Mouse (Mus musculus) hindbrain, embryonic 16.5 days (tissue): Measurements from ENCODE around the gene Batf. TPM values are rescaled to one million over a fixed set of nuclear protein-coding genes. Genes with fewer than 3 reads are reported as not detected.
A peak's percentile ranks its signal among the peaks of the same experiment; 100 is the strongest.
"Not testable (repeated sequence)": the region's sequence is repeated elsewhere in the genome, so short reads cannot be mapped to it uniquely, and the experiment has no call there.

Experiments
- ATAC-seq: fragments of 200-750 bp; cut with Nextera tagmentation; 2 replicates; pipeline ENCODE4 v1.8.0; 2017; ENCODE audit warnings: moderate TSS enrichment, moderate library complexity
- H3K27ac ChIP-seq: fragments of 300-500 bp; sonication (generic); 2 replicates; pipeline ENCODE4 v1.5.1; 2014; ENCODE audit warnings: low read depth, mild to moderate bottlenecking, control low read depth, low read length, moderate library complexity
- H3K27me3 ChIP-seq: fragments of 300-500 bp; sonication (generic); replicated peaks from 2 replicates; pipeline ENCODE4 v1.6.1; 2014; ENCODE audit warnings: low read length; ENCODE audit not compliant: control insufficient read depth, insufficient read depth
- H3K36me3 ChIP-seq: fragments of 300-500 bp; sonication (generic); 2 replicates; pipeline ENCODE4 v1.6.1; 2014; ENCODE audit warnings: mild to moderate bottlenecking, low read length, moderate library complexity, mixed read lengths; ENCODE audit not compliant: control insufficient read depth, insufficient read depth
- H3K4me1 ChIP-seq: fragments of 300-500 bp; sonication (generic); 2 replicates; pipeline ENCODE4 v1.6.1; 2014; ENCODE audit warnings: low read depth, low read length; ENCODE audit not compliant: control insufficient read depth, insufficient read depth
- H3K4me2 ChIP-seq: fragments of 300-500 bp; sonication (generic); 2 replicates; pipeline ENCODE4 v1.6.1; 2014; ENCODE audit warnings: mild to moderate bottlenecking, low read length, control low read depth, moderate library complexity
- H3K4me3 ChIP-seq: fragments of 300-500 bp; sonication (generic); 2 replicates; pipeline ENCODE4 v1.5.1; 2014; ENCODE audit warnings: mild to moderate bottlenecking, low read length, control low read depth, moderate library complexity
- H3K9ac ChIP-seq: fragments of 300-500 bp; sonication (generic); 2 replicates; pipeline ENCODE4 v1.6.1; 2014; ENCODE audit warnings: low read depth, mild to moderate bottlenecking, control low read depth, low read length, moderate library complexity
- H3K9me3 ChIP-seq: fragments of 300-500 bp; sonication (generic); 2 replicates; pipeline ENCODE4 v1.6.1; 2014; ENCODE audit warnings: mild to moderate bottlenecking, low read length, moderate library complexity; ENCODE audit not compliant: control insufficient read depth
- WGBS: fragments of 180-500 bp; shearing (Covaris S2); extraction: QIAGEN DNeasy Blood & Tissue Kit; methylation state at CpG from one replicate; pipeline ENCODE4 v1.1.7; 2014; 5-methylcytosine and 5-hydroxymethylcytosine counted together
- polyA plus RNA-seq: library from polyadenylated mRNA; unstranded; fragments of >200 nt; fragmentation: Nextera tagmentation; extraction: Ambion mirVana; gene quantifications from 2 replicates; pipeline ENCODE4 v1.2.1, GENCODE M21; 2015

Batf gene
- polyA plus RNA-seq, 1 experiment from 2014 or later, result 1.2 TPM

DNA sequence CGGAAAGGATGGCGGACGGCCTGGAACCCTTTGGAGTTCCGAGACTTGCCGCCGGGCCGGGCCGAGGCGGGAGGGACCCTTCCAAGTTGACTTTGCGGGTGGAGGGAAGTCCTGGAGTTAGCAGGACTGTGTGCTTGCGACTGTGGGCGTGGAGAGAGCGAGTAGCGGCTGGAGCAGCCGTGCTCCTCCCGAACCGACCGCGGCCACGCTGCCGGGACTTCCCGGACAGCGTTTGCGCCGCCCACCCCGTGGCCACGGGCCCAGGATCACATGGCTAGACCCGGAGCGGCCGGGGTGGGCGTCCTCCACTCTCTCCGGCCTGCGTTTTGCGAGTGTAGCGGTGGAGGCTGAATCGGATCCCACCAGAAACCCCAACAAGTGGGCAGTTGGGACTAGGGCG, 11.7 kb downstream of the Batf start:
- not testable (repeated sequence) for H3K9ac ChIP-seq, H3K27ac ChIP-seq, H3K4me3 ChIP-seq, H3K36me3 ChIP-seq, H3K27me3 ChIP-seq, H3K9me3 ChIP-seq, H3K4me1 ChIP-seq
- H3K4me2 ChIP-seq, result peak overlapping the region; percentile 38
- 29% methylated on average over 9 of the region's 37 CpGs for WGBS
- peak; percentile 89 for ATAC-seq

DNA sequence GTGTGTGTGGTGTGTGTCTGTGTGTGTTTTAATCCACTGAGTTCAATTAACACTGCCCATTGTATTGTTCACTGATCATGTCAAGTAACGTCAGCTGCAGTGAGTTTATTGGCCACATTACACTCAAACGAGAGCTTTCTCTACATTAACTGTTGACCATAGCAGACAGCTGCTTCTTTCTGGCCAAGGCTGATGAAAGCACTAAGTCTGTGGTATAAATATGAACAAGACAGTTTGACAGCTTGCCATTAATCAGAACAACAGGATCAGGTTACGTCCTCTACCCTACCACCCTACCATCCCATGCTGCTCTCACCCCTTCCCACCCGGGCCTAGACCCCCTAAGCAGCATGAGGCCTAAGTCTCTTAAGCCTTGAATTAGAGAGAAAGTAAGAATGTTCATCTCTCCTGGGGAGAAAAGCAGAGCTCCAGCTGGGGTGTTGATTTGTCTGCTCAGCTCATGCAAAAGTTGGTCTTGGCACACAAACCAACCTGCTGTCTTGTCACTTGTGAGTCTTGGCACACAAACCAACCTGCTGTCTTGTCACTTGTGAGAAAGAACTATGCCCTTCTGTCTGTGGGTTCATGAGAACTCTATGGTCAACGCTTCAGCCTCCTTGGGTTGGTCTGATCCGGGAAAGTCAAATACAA, 13.8 kb downstream of the Batf start:
- Histone ChIP-seq H3K9ac (no peak overlapping the region), H3K4me1 (peaks cover 2% of the 10 kb centered on the region), H3K4me3 (no peak overlapping the region), H3K27ac (no peak overlapping the region), H3K27me3 (peaks cover 2% of the 10 kb centered on the region; the same call in 1 of the 2 replicates), H3K9me3 (no peaks in the 10 kb centered on the region), H3K36me3 (no peaks in the 10 kb centered on the region), H3K4me2 (no peak overlapping the region)
- 55% methylated on average over 6 of the region's 6 CpGs for WGBS
- ATAC-seq, result peak; percentile 32; the same call in 1 of the 2 replicates

GRCm38 (mm10) chr12:85700842-85701223, 14.4 kb downstream of the Batf start:
- H3K4me3 ChIP-seq, result no peak overlapping the region
- peaks cover 8% of the 10 kb centered on the region for H3K4me1 ChIP-seq
- H3K9ac ChIP-seq, result no peak overlapping the region
- no peak for ATAC-seq
- H3K27ac ChIP-seq, result no peak overlapping the region
- no peak overlapping the region for H3K4me2 ChIP-seq
- H3K27me3 ChIP-seq, result peaks cover 3% of the 10 kb centered on the region; the same call in 1 of the 2 replicates
- 75% methylated on average over 7 of the region's 7 CpGs for WGBS
- no peaks in the 10 kb centered on the region for H3K9me3 ChIP-seq
- H3K36me3 ChIP-seq, result no peaks in the 10 kb centered on the region

DNA sequence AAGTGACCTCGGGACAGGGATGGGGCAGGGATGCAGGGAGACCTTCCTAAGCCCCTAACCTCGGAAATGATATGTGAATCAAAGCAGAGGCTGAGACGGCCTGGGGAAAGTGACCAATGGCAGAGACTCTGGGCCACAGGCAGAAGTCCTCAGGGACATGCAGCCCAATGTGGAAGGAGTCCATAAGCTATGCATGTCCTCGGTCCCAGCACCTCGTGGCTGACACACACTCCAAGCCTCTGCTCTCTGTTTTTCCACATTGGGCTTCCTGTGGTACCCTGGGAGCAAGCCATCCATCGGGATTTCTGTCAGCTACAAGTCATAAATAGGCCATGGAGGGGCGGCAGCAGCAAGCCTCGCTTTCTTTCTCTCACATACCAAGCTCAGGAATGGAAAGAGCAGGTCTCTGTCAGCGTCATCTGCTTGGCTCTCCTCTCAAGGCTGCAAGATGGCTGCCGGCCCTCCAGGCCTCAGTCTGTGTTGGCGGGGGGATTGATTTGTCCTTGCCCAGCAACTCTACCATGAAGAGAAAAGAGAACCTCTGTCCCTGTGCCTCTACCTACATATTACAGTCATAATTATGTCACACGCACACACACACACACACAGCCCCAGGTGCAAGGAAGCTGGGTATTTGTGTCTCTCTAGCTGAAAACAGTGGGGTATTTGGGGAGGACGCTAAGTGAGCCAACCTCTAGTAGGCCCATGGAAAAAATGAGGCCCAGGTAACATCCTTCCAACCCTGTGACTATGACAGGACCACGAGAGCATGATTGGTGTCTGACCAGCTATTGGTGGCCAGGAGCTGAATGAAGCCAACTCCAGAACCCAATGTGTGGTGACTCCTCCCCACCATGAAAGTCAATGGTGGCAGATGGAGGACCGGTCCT, 15.9 kb downstream of the Batf start:
- no peak overlapping the region for H3K27ac ChIP-seq
- no peak for ATAC-seq
- WGBS, result 76% methylated on average over 15 of the region's 15 CpGs
- no peaks in the 10 kb centered on the region for H3K9me3 ChIP-seq
- H3K27me3 ChIP-seq, result peaks cover 3% of the 10 kb centered on the region; the same call in 1 of the 2 replicates
- H3K4me2 ChIP-seq, result no peak overlapping the region
- peaks cover 10% of the 10 kb centered on the region for H3K4me1 ChIP-seq
- H3K9ac ChIP-seq, result no peak overlapping the region
- no peak overlapping the region for H3K4me3 ChIP-seq
- H3K36me3 ChIP-seq, result no peaks in the 10 kb centered on the region

GRCm38 (mm10) chr12:85703507-85703906, 17.0 kb downstream of the Batf start:
- WGBS, result 55% methylated on average over 3 of the region's 3 CpGs

DNA sequence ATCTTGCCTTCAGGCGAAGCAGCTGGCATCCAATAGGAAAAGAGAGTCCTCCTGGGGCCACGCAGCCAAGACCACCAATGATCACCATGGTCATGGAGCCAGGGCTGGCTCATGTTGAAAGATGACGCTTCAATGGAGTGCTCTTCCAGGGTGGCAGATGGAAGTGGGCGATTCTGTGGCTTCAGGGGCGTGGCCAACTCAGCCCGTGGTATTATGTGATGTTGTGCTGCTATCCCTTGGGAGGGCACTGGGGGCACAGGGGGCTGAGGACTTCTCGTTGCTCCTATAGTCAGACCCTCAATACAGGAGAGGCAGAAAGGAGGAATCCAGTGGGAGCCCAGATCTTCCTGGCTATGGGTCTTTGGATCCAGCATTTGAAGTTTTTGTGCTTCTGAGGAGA, 18.1 kb downstream of the Batf start:
- H3K4me2 ChIP-seq, result no peak overlapping the region
- ATAC-seq, result no peak
- H3K4me1 ChIP-seq, result peaks cover 10% of the 10 kb centered on the region
- H3K9ac ChIP-seq, result no peak overlapping the region
- H3K36me3 ChIP-seq, result no peaks in the 10 kb centered on the region
- H3K27me3 ChIP-seq, result peaks cover 3% of the 10 kb centered on the region; the same call in 1 of the 2 replicates
- H3K9me3 ChIP-seq, result no peaks in the 10 kb centered on the region
- H3K27ac ChIP-seq, result no peak overlapping the region
- WGBS, result 62% methylated on average over 7 of the region's 7 CpGs
- H3K4me3 ChIP-seq, result no peak overlapping the region

More at GRCm38 (mm10) chr12:85703507-85703906, 17.0 kb downstream of the Batf start:
- no peak for ATAC-seq
- H3K9me3 ChIP-seq, result no peaks in the 10 kb centered on the region
- H3K36me3 ChIP-seq, result no peaks in the 10 kb centered on the region
- H3K4me3 ChIP-seq, result no peak overlapping the region
- H3K4me1 ChIP-seq, result peaks cover 10% of the 10 kb centered on the region
- H3K4me2 ChIP-seq, result no peak overlapping the region
- H3K27ac ChIP-seq, result no peak overlapping the region
- no peak overlapping the region for H3K9ac ChIP-seq
- peaks cover 3% of the 10 kb centered on the region; the same call in 1 of the 2 replicates for H3K27me3 ChIP-seq

DNA sequence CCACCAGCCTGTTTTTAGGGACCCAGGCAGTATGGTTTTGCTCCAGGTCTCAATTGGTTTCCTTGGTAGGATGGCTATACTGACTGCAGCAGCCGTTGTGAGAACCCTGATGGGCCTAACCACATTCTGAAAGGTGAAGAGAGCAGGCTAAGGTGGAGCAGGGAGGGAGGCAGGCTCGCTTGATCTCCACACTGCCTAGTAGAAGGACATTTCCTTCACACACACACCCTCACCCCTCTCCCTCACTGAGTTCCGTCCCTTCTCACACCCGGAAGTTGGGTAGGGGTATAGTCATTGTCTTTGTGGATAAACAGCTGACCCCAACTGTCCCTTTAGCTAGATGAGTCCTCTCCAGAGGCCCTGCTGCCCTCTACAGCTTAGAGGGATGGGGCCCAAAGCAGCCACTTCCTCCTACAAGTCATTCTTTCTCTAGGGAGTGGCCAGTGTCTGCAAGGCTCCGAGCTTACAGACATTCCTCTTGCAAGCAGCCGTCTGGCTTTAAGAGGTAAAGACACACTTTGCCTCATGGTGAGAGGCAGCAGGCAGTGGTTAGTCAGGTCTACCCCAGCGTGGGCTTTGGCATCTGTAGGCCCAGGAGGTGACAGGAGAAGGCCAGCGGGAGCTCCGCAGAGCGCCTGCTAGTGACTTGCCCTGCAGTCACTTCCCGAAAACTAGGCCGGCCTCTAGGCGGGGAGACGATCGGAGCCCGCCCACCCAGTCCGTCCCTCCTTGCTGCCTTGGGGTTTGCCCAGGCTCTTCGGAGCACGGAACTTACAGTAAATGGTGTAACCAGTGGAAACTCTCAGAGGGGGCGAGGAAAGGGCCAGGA, 18.7 kb downstream of the Batf start:
- no peak overlapping the region for H3K27ac ChIP-seq
- H3K4me2 ChIP-seq, result peak overlapping the region; percentile 64
- 13% methylated on average over 20 of the region's 20 CpGs for WGBS

DNA sequence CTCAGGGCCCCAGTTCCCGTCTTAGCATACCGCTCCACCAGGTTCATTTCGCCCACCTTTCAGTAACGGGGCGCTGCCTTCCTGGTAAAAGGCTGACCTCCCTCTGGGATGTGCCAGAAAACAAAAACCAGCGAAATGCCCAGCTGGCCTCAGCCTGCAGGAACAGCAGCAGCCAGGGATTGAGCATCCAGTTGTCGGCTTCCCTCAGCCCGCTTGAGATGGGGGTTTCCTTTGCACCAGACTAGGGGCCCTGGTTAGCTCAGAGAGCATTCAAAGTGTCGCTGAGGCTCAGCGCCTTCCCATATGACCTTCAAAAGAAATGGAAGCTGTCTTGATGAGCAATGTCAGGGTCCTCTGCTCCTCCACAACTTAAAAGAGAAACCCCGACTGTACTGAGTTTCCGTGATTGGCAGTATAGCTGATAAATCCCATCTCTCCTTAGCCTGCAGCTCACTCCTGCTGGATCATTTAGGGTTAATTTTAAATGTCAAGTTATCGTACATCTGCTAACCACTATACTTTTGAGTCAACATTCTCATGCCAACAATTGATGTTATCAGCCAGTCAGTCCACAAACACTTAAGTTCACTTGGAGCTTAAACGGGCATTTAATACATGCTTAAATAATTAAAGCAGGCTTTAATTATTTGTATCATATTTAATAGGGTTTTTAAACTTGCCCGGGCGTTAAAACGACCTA, 19.5 kb downstream of the Batf start:
- no peak for ATAC-seq
- peak overlapping the region; percentile 36 for H3K4me3 ChIP-seq
- peaks cover 10% of the 10 kb centered on the region for H3K4me1 ChIP-seq
- H3K9me3 ChIP-seq, result no peaks in the 10 kb centered on the region
- peak overlapping the region; percentile 59 for H3K9ac ChIP-seq
- H3K4me2 ChIP-seq, result peak overlapping the region; percentile 64
- no peaks in the 10 kb centered on the region for H3K36me3 ChIP-seq
- no peak overlapping the region for H3K27ac ChIP-seq
- WGBS, result 24% methylated on average over 17 of the region's 17 CpGs
- H3K27me3 ChIP-seq, result peaks cover 3% of the 10 kb centered on the region; the same call in 1 of the 2 replicates

More for the DNA sequence above, 18.7 kb downstream of the Batf start:
- Histone ChIP-seq H3K9ac (peak overlapping the region; percentile 59), H3K9me3 (no peaks in the 10 kb centered on the region), H3K4me3 (peak overlapping the region; percentile 36), H3K36me3 (no peaks in the 10 kb centered on the region), H3K4me1 (peaks cover 10% of the 10 kb centered on the region), H3K27me3 (peaks cover 3% of the 10 kb centered on the region; the same call in 1 of the 2 replicates)
- peak; percentile 76 for ATAC-seq
